Mouse (Mus musculus): Measurements from ENCODE around the gene Wnt6.

DNA sequence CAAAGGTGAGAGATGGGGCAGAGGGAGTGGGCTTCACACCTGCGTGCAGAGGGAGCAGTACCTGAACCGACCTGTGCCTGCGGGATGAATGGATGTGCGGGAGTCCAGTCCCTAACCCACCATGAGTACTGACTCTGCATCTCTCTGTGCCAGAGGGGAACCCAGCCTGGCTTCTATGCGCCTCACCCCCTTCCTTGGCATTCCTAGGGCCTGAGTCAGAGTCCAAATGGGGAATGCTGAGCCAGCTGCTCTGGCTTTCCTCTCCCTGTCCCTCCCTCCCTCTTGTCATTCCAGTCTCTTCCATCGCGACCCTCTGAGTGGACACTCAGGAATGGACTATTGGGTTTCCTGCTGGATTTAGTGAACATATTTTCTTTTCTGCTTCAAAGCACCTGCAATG, 22.4 kb upstream of the Wnt6 start:
- TF ChIP-seq POLR2A (IDR thresholded peaks at IDR 0.05; ENCODE audit: extremely low read depth, insufficient read depth, low read length) (no peak), CTCF (IDR thresholded peaks at IDR 0.05; ENCODE audit: extremely low read depth, insufficient read depth, low read length) (no peak)

Data from cortical plate, adult 2 months (tissue).